Mouse (Mus musculus) midbrain, embryonic 10.5 days (tissue): ENCODE results near the gene Hacd4. TPM values are rescaled to one million over a fixed set of nuclear protein-coding genes. Genes with fewer than 3 reads are reported as not detected.
A peak's percentile ranks its signal among the peaks of the same experiment; 100 is the strongest.
"Not testable (repeated sequence)": the region's sequence is repeated elsewhere in the genome, so short reads cannot be mapped to it uniquely, and the experiment has no call there.

ENCODE experiments used
- DNase-seq: peaks from one replicate; pipeline ENCODE4 v3.0.0-alpha.2; 2017; ENCODE audit warnings: low spot score
- H3K27ac ChIP-seq: fragments of 300-500 bp; sonication (generic); replicated peaks from 2 replicates; pipeline ENCODE4 v1.5.1; 2016; ENCODE audit warnings: mild to moderate bottlenecking
- H3K27me3 ChIP-seq: fragments of 300-500 bp; sonication (generic); 2 replicates; pipeline ENCODE4 v1.6.1; 2016; ENCODE audit warnings: low read depth, mild to moderate bottlenecking; ENCODE audit not compliant: poor library complexity, severe bottlenecking
- H3K36me3 ChIP-seq: fragments of 300-500 bp; sonication (generic); 2 replicates; pipeline ENCODE4 v1.6.1; 2016; ENCODE audit warnings: mild to moderate bottlenecking, moderate library complexity
- H3K4me1 ChIP-seq: fragments of 300-500 bp; sonication (generic); 2 replicates; pipeline ENCODE4 v1.6.1; 2016
- H3K4me3 ChIP-seq: fragments of 300-500 bp; sonication (generic); 2 replicates; pipeline ENCODE4 v1.5.1; 2016; ENCODE audit warnings: mild to moderate bottlenecking, moderate library complexity
- H3K9me3 ChIP-seq: fragments of 300-500 bp; sonication (generic); replicated peaks from 2 replicates; pipeline ENCODE4 v1.6.1; 2016; ENCODE audit warnings: mild to moderate bottlenecking
- WGBS: fragments of 180-500 bp; shearing (Covaris S2); methylation state at CpG from one replicate; pipeline ENCODE4 v1.1.7; 2016; 5-methylcytosine and 5-hydroxymethylcytosine counted together
- polyA plus RNA-seq: library from polyadenylated mRNA; unstranded; fragments of >200 nt; fragmentation: Nextera tagmentation; extraction: Ambion mirVana; gene quantifications from 2 replicates; pipeline ENCODE4 v1.2.1, GENCODE M21; 2016

The Hacd4 gene
- polyA plus RNA-seq, 1 experiment from 2014 or later = 3.7 TPM

GRCm38 (mm10) chr4:88415017-88415416 is 23.7 kb downstream of the Hacd4 start:
- no peak overlapping the region for H3K4me3 ChIP-seq
- no peaks in the 10 kb centered on the region for H3K4me1 ChIP-seq
- no peaks in the 10 kb centered on the region for H3K9me3 ChIP-seq
- WGBS = 66% methylated on average over 2 of the region's 2 CpGs
- no peak overlapping the region for H3K27ac ChIP-seq
- no peaks in the 10 kb centered on the region for H3K27me3 ChIP-seq
- 0 out of 2 replicates have a peak, but pooled peaks cover 2% of the 10 kb centered on the region for H3K36me3 ChIP-seq
- DNase-seq = no peak

GRCm38 (mm10) chr4:88412331-88412730 is 26.4 kb downstream of the Hacd4 start:
- no peak for DNase-seq
- peaks cover 7% of the 10 kb centered on the region for H3K36me3 ChIP-seq
- WGBS = 88% methylated on average over 2 of the region's 2 CpGs
- H3K9me3 ChIP-seq = no peaks in the 10 kb centered on the region
- peaks cover 3% of the 10 kb centered on the region for H3K4me1 ChIP-seq
- H3K4me3 ChIP-seq = no peak overlapping the region
- H3K27me3 ChIP-seq = no peaks in the 10 kb centered on the region
- H3K27ac ChIP-seq = no peak overlapping the region

GRCm38 (mm10) chr4:88409279-88409678 is 29.4 kb downstream of the Hacd4 start:
- Histone ChIP-seq H3K27me3 (no peaks in the 10 kb centered on the region), H3K9me3 (no peaks in the 10 kb centered on the region), H3K4me3 (no peak overlapping the region), H3K36me3 (peaks cover 11% of the 10 kb centered on the region), H3K4me1 (peaks cover 10% of the 10 kb centered on the region), H3K27ac (no peak overlapping the region)
- no peak for DNase-seq
- 92% methylated on average over 4 of the region's 4 CpGs for WGBS

- 74% methylated on average over 4 of the region's 4 CpGs for WGBS
- DNase-seq = peak; percentile 48
- no peaks in the 10 kb centered on the region for H3K9me3 ChIP-seq
- H3K4me3 ChIP-seq = no peak overlapping the region
- peaks cover 8% of the 10 kb centered on the region for H3K36me3 ChIP-seq
- peaks cover 10% of the 10 kb centered on the region for H3K4me1 ChIP-seq
- H3K27me3 ChIP-seq = no peaks in the 10 kb centered on the region
- H3K27ac ChIP-seq = peak overlapping the region; percentile 61
These were observed 31.6 kb downstream of the Hacd4 start for GRCm38 (mm10) chr4:88406887-88407696.

- no peaks in the 10 kb centered on the region for H3K9me3 ChIP-seq
- H3K4me3 ChIP-seq = no peak overlapping the region
- no peak overlapping the region for H3K27ac ChIP-seq
- H3K4me1 ChIP-seq = peaks cover 10% of the 10 kb centered on the region
- no peak for DNase-seq
- no peaks in the 10 kb centered on the region for H3K27me3 ChIP-seq
- H3K36me3 ChIP-seq = peaks cover 8% of the 10 kb centered on the region
- WGBS = 91% methylated on average over 6 of the region's 6 CpGs
These were observed 35.8 kb downstream of the Hacd4 start for GRCm38 (mm10) chr4:88402884-88403283.

- H3K9me3 ChIP-seq = no peaks in the 10 kb centered on the region
- H3K36me3 ChIP-seq = no peaks in the 10 kb centered on the region
- no peaks in the 10 kb centered on the region for H3K27me3 ChIP-seq
- H3K27ac ChIP-seq = no peak overlapping the region
- H3K4me1 ChIP-seq = no peaks in the 10 kb centered on the region; the same call in 1 of the 2 replicates
- H3K4me3 ChIP-seq = no peak overlapping the region
- DNase-seq = no peak
- WGBS = 92% methylated on average over 7 of the region's 7 CpGs
These were observed 37.8 kb downstream of the Hacd4 start for GRCm38 (mm10) chr4:88400992-88401313.

- Histone ChIP-seq H3K27ac (no peak overlapping the region), H3K27me3 (no peaks in the 10 kb centered on the region), H3K36me3 (no peaks in the 10 kb centered on the region), H3K9me3 (no peaks in the 10 kb centered on the region), H3K4me1 (no peaks in the 10 kb centered on the region; the same call in 1 of the 2 replicates), H3K4me3 (no peak overlapping the region)
- 79% methylated on average over 9 of the region's 9 CpGs for WGBS
- no peak for DNase-seq
These were observed 38.3 kb downstream of the Hacd4 start for GRCm38 (mm10) chr4:88400302-88400991.

- no peaks in the 10 kb centered on the region for H3K27me3 ChIP-seq
- peaks cover 8% of the 10 kb centered on the region for H3K36me3 ChIP-seq
- no peaks in the 10 kb centered on the region for H3K9me3 ChIP-seq
- H3K27ac ChIP-seq = no peak overlapping the region
- no peak for DNase-seq
- WGBS = 84% methylated on average over 6 of the region's 6 CpGs
- no peak overlapping the region for H3K4me3 ChIP-seq
- H3K4me1 ChIP-seq = no peaks in the 10 kb centered on the region
These were observed 41.7 kb downstream of the Hacd4 start for GRCm38 (mm10) chr4:88396995-88397521.

- WGBS = 93% methylated on average over 3 of the region's 3 CpGs
- H3K9me3 ChIP-seq = no peaks in the 10 kb centered on the region
- peaks cover 10% of the 10 kb centered on the region for H3K36me3 ChIP-seq
- DNase-seq = no peak
- H3K4me1 ChIP-seq = 0 out of 2 replicates have a peak, but pooled peaks cover 1% of the 10 kb centered on the region
- no peak overlapping the region for H3K27ac ChIP-seq
- H3K4me3 ChIP-seq = no peak overlapping the region
- H3K27me3 ChIP-seq = no peaks in the 10 kb centered on the region
These were observed 43.0 kb downstream of the Hacd4 start for GRCm38 (mm10) chr4:88395717-88396116.

GRCm38 (mm10) chr4:88390596-88390995 is 48.1 kb downstream of the Hacd4 start:
- peaks cover 10% of the 10 kb centered on the region for H3K36me3 ChIP-seq
- not testable (repeated sequence) for H3K4me3 ChIP-seq, DNase-seq, H3K4me1 ChIP-seq, H3K9me3 ChIP-seq, H3K27me3 ChIP-seq, H3K27ac ChIP-seq
- 70% methylated on average over 1 of the region's 1 CpGs for WGBS

GRCm38 (mm10) chr4:88390036-88390435 is 48.7 kb downstream of the Hacd4 start:
- WGBS = 77% methylated on average over 1 of the region's 1 CpGs
- DNase-seq = no peak
- Histone ChIP-seq H3K4me1 (0 out of 2 replicates have a peak, but pooled peaks cover 3% of the 10 kb centered on the region), H3K9me3 (no peaks in the 10 kb centered on the region), H3K27me3 (no peaks in the 10 kb centered on the region), H3K27ac (no peak overlapping the region), H3K36me3 (peaks cover 10% of the 10 kb centered on the region), H3K4me3 (no peak overlapping the region)

GRCm38 (mm10) chr4:88372293-88373224 is 66.2 kb downstream of the Hacd4 start:
- Histone ChIP-seq H3K4me3 (no peak overlapping the region; the same call in 1 of the 2 replicates), H3K9me3 (no peaks in the 10 kb centered on the region), H3K27ac (peak overlapping the region; percentile 75), H3K27me3 (no peaks in the 10 kb centered on the region), H3K4me1 (peaks cover 11% of the 10 kb centered on the region), H3K36me3 (no peaks in the 10 kb centered on the region)
- DNase-seq = no peak
- WGBS = 70% methylated on average over 18 of the region's 18 CpGs
